Mouse (Mus musculus) brown adipose tissue, adult 24 weeks (tissue): ENCODE measurements around the gene Bin2. TPM values are rescaled to one million over a fixed set of nuclear protein-coding genes. Genes with fewer than 3 reads are reported as not detected.

Source experiments
- H3K27ac ChIP-seq: fragments of 200-500 bp; replicated peaks from 2 replicates; pipeline ENCODE4 v1.5.1; 2012; ENCODE audit warnings: low read depth, mild to moderate bottlenecking, low read length
- H3K4me1 ChIP-seq: fragments of 200-500 bp; 2 replicates; pipeline ENCODE4 v1.6.1; 2012; ENCODE audit warnings: low read length, mixed read lengths; ENCODE audit not compliant: control insufficient read depth, insufficient read depth, insufficient read length
- H3K4me3 ChIP-seq: fragments of 200-500 bp; 2 replicates; pipeline ENCODE4 v1.5.1; 2012; ENCODE audit warnings: low read depth, mild to moderate bottlenecking, low read length, moderate library complexity; ENCODE audit not compliant: insufficient read depth
- polyA plus RNA-seq: library from polyadenylated mRNA; stranded (reverse); fragments of >200 nt; gene quantifications from 2 replicates; pipeline ENCODE4 v1.2.4, GENCODE M21; 2012; ENCODE audit not compliant: missing spikeins, insufficient read depth, insufficient read length

Gene Bin2
- polyA plus RNA-seq, 1 experiment = 1.4 TPM

GRCm38 (mm10) chr15:100691990-100692389 is 22.6 kb upstream of the Bin2 start:
- no peak overlapping the region for H3K27ac ChIP-seq
- peaks cover 6% of the 10 kb centered on the region for H3K4me1 ChIP-seq
- no peak overlapping the region for H3K4me3 ChIP-seq

- peak within 1 kb of the TSS; percentile 14; the same call in 1 of the 2 replicates for H3K4me3 ChIP-seq
- H3K27ac ChIP-seq = peak within 1 kb of the TSS; percentile 26; the same call in 1 of the 2 replicates
- peaks cover 7% of the 10 kb centered on the region for H3K4me1 ChIP-seq
Observed at GRCm38 (mm10) chr15:100687430-100687971, 18.1 kb upstream of the Bin2 start, which contains the start of gene Cela1. Gene Cela1 (minus strand): TSS chr15:100687921.

- peaks cover 7% of the 10 kb centered on the region for H3K4me1 ChIP-seq
- H3K4me3 ChIP-seq = peak overlapping the region; percentile 14; the same call in 1 of the 2 replicates
- H3K27ac ChIP-seq = peak overlapping the region; percentile 26; the same call in 1 of the 2 replicates
Observed at GRCm38 (mm10) chr15:100686989-100687388, 17.6 kb upstream of the Bin2 start.

- H3K4me3 ChIP-seq = no peak overlapping the region
- H3K4me1 ChIP-seq = peaks cover 7% of the 10 kb centered on the region
- H3K27ac ChIP-seq = no peak overlapping the region
Observed at GRCm38 (mm10) chr15:100686434-100686833, 17.1 kb upstream of the Bin2 start.

GRCm38 (mm10) chr15:100685849-100686248 is 16.5 kb upstream of the Bin2 start:
- Histone ChIP-seq H3K4me1 (peaks cover 7% of the 10 kb centered on the region), H3K4me3 (no peak overlapping the region), H3K27ac (no peak overlapping the region)

- no peak overlapping the region for H3K4me3 ChIP-seq
- H3K27ac ChIP-seq = no peak overlapping the region
- peaks cover 7% of the 10 kb centered on the region for H3K4me1 ChIP-seq
Observed at GRCm38 (mm10) chr15:100685255-100685654, 15.9 kb upstream of the Bin2 start.

GRCm38 (mm10) chr15:100684450-100684849 is 15.1 kb upstream of the Bin2 start:
- Histone ChIP-seq H3K4me1 (peaks cover 7% of the 10 kb centered on the region), H3K4me3 (no peak overlapping the region), H3K27ac (no peak overlapping the region)

GRCm38 (mm10) chr15:100683041-100683440 is 13.7 kb upstream of the Bin2 start:
- H3K4me3 ChIP-seq = no peak overlapping the region
- H3K4me1 ChIP-seq = peaks cover 7% of the 10 kb centered on the region
- no peak overlapping the region for H3K27ac ChIP-seq

GRCm38 (mm10) chr15:100681770-100682169 is 12.4 kb upstream of the Bin2 start:
- H3K4me3 ChIP-seq = no peak overlapping the region
- no peaks in the 10 kb centered on the region for H3K4me1 ChIP-seq
- H3K27ac ChIP-seq = no peak overlapping the region

GRCm38 (mm10) chr15:100680381-100680780 is 11.0 kb upstream of the Bin2 start:
- no peak overlapping the region for H3K27ac ChIP-seq
- H3K4me3 ChIP-seq = no peak overlapping the region
- no peaks in the 10 kb centered on the region for H3K4me1 ChIP-seq

- Histone ChIP-seq H3K4me1 (no peaks in the 10 kb centered on the region), H3K4me3 (no peak overlapping the region), H3K27ac (peak overlapping the region; percentile 31)
Observed at GRCm38 (mm10) chr15:100679005-100679404, 9.7 kb upstream of the Bin2 start.

GRCm38 (mm10) chr15:100678581-100678980 is 9.2 kb upstream of the Bin2 start:
- peak overlapping the region; percentile 31 for H3K27ac ChIP-seq
- no peaks in the 10 kb centered on the region for H3K4me1 ChIP-seq
- no peak overlapping the region for H3K4me3 ChIP-seq

- H3K27ac ChIP-seq = no peak overlapping the region
- H3K4me3 ChIP-seq = no peak overlapping the region
- no peaks in the 10 kb centered on the region; the same call in 1 of the 2 replicates for H3K4me1 ChIP-seq
Observed at GRCm38 (mm10) chr15:100677675-100678074, 8.3 kb upstream of the Bin2 start.

GRCm38 (mm10) chr15:100676521-100676920 is 7.2 kb upstream of the Bin2 start:
- no peak overlapping the region for H3K4me3 ChIP-seq

GRCm38 (mm10) chr15:100675486-100675885 is 6.1 kb upstream of the Bin2 start:
- Histone ChIP-seq H3K4me3 (no peak overlapping the region), H3K27ac (no peak overlapping the region)

More at GRCm38 (mm10) chr15:100676521-100676920, 7.2 kb upstream of the Bin2 start:
- Histone ChIP-seq H3K27ac (no peak overlapping the region), H3K4me1 (no peaks in the 10 kb centered on the region; the same call in 1 of the 2 replicates)

GRCm38 (mm10) chr15:100674566-100674965 is 5.2 kb upstream of the Bin2 start:
- Histone ChIP-seq H3K4me3 (no peak overlapping the region), H3K27ac (no peak overlapping the region), H3K4me1 (no peaks in the 10 kb centered on the region; the same call in 1 of the 2 replicates)

More at GRCm38 (mm10) chr15:100675486-100675885, 6.1 kb upstream of the Bin2 start:
- no peaks in the 10 kb centered on the region; the same call in 1 of the 2 replicates for H3K4me1 ChIP-seq
